Mouse (Mus musculus) adrenal gland, postnatal 14 days (tissue): ENCODE results near the gene Milr1. TPM values are rescaled to one million over a fixed set of nuclear protein-coding genes. Genes with fewer than 3 reads are reported as not detected.

ENCODE experiments used
- DNase-seq: peaks from one replicate; pipeline ENCODE4 v3.0.0; 2021; ENCODE audit warnings: mixed read lengths
- microRNA-seq, 2 experiments: library from miRNA; unstranded; fragments of <30 nt; microRNA quantifications; one replicate each; pipeline ENCODE4 v1.2.0; 2021
- total RNA-seq: library from RNA; stranded (reverse); gene quantifications from 2 replicates; pipeline ENCODE4 v1.2.3, GENCODE M21; 2021

The Milr1 gene
- total RNA-seq, 1 experiment from 2014 or later: 0.67 TPM

DNA sequence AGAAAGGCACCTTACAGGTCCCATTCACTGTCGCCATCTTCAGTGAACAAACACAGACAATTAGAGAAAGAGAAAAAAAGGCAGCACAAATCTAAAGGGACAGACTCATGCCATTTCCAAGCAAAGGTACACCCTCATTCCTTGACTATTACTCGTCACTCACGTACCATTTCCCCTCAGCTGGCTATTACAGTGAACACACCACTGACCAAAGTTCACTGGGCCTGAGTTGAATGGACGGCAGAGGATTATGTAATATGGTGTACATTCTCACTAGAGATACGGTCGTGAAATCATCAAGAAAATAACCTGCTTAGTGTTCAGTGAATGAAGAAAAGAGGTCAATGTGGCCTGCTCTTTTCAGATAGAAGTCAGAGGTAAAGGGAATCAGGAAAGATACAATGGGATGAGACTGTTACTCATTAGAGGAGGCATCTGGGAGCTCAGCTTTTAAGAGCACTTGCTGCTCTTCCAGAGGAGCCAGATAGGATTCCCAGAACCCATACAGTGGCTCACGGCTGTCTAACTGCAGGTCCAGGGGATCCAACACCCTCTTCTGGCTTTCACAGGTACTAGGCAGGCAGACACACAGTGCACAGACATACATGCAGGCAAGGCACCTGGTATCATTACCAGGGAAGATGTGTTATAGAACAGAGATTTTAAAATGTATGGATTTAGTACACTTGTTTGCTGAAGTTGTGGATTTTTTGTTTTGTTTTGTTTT, 61.5 kb downstream of the Milr1 start:
- no peak for DNase-seq

DNA sequence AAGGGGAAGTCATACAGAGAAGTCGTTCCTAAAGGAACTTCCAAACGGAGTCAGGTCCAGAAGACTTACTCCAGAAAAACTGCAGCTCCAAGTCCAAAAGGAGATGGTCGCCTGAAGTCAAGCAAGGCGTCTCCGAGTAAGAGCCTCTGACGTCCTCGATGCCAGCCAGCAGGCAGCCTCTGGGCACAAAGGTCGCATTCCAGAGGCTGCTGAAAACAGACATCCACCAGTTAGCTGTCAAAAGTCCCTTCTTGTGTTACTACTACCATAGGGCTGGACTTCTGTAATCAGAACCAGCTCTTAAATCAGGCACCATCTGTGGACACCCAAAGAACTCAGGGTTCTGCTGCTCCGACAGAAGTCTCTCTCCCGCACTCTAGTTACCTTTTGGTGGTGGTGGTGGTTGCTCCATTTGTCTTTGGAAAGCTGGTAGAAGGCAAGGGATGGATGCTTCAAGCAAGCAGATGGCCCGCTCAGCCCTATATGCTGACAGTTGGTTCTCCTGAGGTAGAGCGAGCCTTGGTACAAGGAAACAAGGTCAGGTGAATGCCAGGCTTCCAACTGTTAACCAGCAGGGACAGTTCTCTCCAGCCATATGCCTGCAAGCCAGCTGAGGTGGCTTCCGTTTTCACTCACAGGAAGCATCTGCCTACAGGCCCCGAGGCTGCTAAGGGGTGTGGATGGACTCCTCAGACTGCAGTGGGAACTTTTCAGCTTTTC, 63.7 kb downstream of the Milr1 start:
- no peak for DNase-seq

DNA sequence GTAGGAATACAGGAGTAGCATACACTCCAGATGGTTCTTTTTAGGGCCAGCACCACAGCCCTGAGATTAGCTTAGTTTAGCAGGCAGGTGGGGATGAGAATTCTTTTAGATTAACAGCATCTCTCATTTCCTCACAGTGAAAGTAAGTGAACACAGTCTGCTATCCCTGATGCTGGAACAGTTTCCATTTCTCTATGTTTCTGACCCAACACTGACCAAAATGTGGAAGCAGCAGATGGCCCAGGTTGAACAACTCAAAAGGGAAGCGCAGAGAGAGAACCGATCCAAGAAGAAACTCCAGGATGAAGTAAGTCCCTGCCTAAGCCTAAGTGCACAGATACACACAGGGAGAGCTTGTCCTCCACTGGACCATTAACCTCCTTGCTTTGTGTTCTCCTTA, 64.3 kb downstream of the Milr1 start:
- DNase-seq: no peak

DNA sequence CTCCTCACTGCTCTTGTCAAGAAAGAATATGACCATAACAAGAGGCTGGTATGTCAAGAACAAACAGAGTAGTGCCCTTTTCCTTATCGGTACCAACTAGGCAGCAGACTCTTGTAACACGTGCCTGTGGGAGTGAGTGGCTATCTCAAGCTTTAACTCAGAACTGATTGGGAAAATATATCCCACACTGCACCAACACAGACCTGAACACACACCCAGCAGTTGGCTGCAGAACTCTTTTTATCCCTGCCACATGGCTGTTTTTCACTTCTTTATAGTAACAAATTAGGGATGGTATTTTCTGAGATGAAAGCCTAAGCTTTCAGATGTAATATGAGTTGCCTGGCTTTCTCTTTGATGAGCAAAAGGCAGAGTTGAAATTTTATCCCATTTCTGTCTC, 64.7 kb downstream of the Milr1 start:
- DNase-seq: no peak

DNA sequence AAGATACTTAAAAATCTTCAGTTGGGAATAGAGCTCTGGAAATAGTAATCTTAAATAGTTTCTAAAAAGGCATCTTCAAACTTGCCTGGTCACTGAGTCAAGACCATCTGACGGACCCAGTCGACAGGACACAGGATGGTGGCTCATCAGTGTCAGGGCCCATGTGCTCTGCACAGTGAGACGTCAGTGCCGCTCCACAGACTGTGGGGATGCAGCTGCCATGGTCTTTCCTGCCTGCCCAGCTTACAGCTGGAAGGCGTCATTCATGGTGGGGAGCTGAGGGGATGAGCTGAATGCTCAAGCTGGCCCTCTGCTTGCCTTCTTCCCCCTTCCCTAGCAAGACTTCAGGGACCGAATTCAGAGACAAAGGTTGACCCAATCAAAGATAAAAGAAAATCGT, 65.3 kb downstream of the Milr1 start:
- no peak for DNase-seq

DNA sequence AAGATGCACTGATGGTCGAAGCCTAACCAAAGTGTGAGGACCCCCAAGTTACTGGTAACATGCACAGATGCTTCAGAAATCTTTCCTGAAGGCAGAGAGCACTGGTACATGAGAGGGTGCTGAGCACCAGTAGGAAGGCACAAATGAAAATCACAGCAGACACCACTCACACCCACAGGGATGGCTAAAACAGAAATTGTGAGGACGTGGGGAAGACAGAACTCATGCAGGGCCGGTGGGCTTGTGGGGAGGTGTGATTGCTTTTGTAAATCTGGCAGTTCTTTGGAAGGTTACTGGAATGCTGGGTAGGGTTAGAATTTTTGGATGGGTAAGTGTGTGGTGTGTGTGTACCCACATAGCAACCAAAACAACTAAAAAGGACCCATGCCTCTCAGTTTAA, 66.1 kb downstream of the Milr1 start:
- no peak for DNase-seq

DNA sequence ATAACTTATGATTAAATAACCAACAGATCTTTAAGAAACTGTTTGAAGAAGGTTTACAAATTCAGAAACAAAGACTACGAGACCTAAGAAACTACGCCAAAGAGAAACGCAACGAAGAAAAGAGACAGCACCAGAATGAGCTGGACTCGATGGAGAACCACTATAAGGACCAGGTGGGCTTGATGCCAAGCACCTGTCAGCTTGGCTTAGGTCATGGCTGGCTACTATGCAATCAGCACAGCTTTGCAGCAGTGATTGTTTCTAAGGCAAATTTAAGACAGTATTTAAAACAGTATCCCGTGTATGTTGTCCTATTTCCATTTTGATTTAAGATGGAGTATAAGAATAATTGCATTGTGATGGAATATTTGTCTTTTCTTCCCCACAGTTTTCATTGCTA, 66.8 kb downstream of the Milr1 start:
- DNase-seq: no peak

DNA sequence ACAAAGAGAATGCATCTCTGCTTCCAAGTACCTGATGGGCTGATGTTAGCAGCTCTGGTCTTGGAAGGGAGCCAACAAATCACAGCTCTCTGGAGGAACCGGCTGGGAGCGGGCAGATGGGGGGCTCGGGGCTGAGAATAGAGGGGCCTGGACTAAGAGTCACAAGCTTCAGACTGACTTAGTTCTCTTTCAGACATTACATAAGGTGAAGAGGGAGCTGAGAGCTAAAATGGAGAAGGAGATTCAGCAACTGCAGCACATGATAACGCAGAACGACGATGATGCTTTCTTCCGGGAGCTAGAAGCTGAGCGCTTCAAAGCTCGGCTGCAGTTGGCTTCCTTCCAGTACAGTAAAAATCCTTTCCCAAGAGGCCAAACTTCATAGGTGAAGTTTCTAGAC, 67.3 kb downstream of the Milr1 start:
- DNase-seq: peak; percentile 34

Small RNA genes within 50 kb of the gene (microRNA-seq; reads per million reads assigned to microRNA genes)
- 0 to 0.38 reads per million in 2 experiments for gene Gm25994
- 4.7 to 9.5 reads per million in 2 experiments for gene Mir3064

Other genes with a start within 250 kb of the Milr1 start
- 40.4 and 44.8 TPM in 2 replicates for gene Tex2, start 137.8 kb upstream of the Milr1 start, total RNA-seq
- gene Pecam1, start 598 bp upstream of the Milr1 start, total RNA-seq: 110 and 152 TPM in 2 replicates
- gene Polg2, start 28.3 kb downstream of the Milr1 start, total RNA-seq: 6.6 and 7.3 TPM in 2 replicates
- 755 and 762 TPM in 2 replicates for gene Ddx5, start 38.0 kb downstream of the Milr1 start, total RNA-seq
- gene Cep95, start 38.0 kb downstream of the Milr1 start, total RNA-seq: 12.2 and 13.2 TPM in 2 replicates
- gene Smurf2, start 169.5 kb downstream of the Milr1 start, total RNA-seq: 37.5 and 39.8 TPM in 2 replicates
- gene Kpna2, start 248.3 kb downstream of the Milr1 start, total RNA-seq: 42.6 and 55.8 TPM in 2 replicates